Mouse (Mus musculus) liver, postnatal 0 days (tissue): ENCODE results near the gene Cttn. TPM values are rescaled to one million over a fixed set of nuclear protein-coding genes. Genes with fewer than 3 reads are reported as not detected.

ENCODE experiments used
- ATAC-seq: fragments of 200-750 bp; cut with Nextera tagmentation; 2 replicates; pipeline ENCODE4 v1.8.0; 2017; ENCODE audit warnings: mild to moderate bottlenecking, moderate library complexity
- DNase-seq: peaks from one replicate; pipeline ENCODE4 v3.0.0-alpha.2; 2016
- H3K27ac ChIP-seq: fragments of 300-500 bp; sonication (generic); 2 replicates; pipeline ENCODE4 v1.5.1; 2014; ENCODE audit warnings: antibody characterized with exemption, moderate library complexity, mild to moderate bottlenecking, low read depth
- H3K27me3 ChIP-seq: fragments of 300-500 bp; sonication (generic); 2 replicates; pipeline ENCODE4 v1.6.1; 2014; ENCODE audit warnings: low read length, control low read depth, mixed read lengths; ENCODE audit not compliant: insufficient read depth
- H3K36me3 ChIP-seq: fragments of 300-500 bp; sonication (generic); replicated peaks from 2 replicates; pipeline ENCODE4 v1.6.1; 2014; ENCODE audit warnings: mild to moderate bottlenecking, control low read depth, low read length, moderate library complexity, mixed read lengths; ENCODE audit not compliant: insufficient read depth
- H3K4me1 ChIP-seq: fragments of 300-500 bp; sonication (generic); 2 replicates; pipeline ENCODE4 v1.6.1; 2014; ENCODE audit warnings: antibody characterized with exemption, mild to moderate bottlenecking, control low read depth; ENCODE audit not compliant: insufficient read depth
- H3K4me2 ChIP-seq: fragments of 300-500 bp; sonication (generic); 2 replicates; pipeline ENCODE4 v1.6.1; 2014; ENCODE audit warnings: low read depth, mild to moderate bottlenecking, low read length, moderate library complexity, mixed read lengths
- H3K4me3 ChIP-seq: fragments of 300-500 bp; sonication (generic); 2 replicates; pipeline ENCODE4 v1.5.1; 2014; ENCODE audit warnings: low read depth, low read length
- H3K9ac ChIP-seq: fragments of 300-500 bp; sonication (generic); replicated peaks from 2 replicates; pipeline ENCODE4 v1.6.1; 2014; ENCODE audit warnings: mild to moderate bottlenecking, moderate library complexity
- H3K9me3 ChIP-seq: fragments of 300-500 bp; sonication (generic); 2 replicates; pipeline ENCODE4 v1.6.1; 2016; ENCODE audit warnings: mild to moderate bottlenecking, control low read depth, low read length, mixed read lengths
- CTCF ChIP-seq: sonication (generic); IDR thresholded peaks from 2 replicates; pipeline ENCODE4 v1.5.1; 2016; ENCODE audit warnings: antibody characterized with exemption, low read depth
- EP300 ChIP-seq: IDR thresholded peaks from 2 replicates; pipeline ENCODE4 v1.6.1; 2016; ENCODE audit warnings: antibody characterized with exemption, low read depth, mild to moderate bottlenecking
- WGBS: fragments of 180-500 bp; shearing (Covaris S2); extraction: QIAGEN DNeasy Blood & Tissue Kit; methylation state at CpG from one replicate; pipeline ENCODE4 v1.1.7; 2014; ENCODE audit not compliant: insufficient replicate concordance; 5-methylcytosine and 5-hydroxymethylcytosine counted together
- polyA plus RNA-seq: library from polyadenylated mRNA; unstranded; fragments of >200 nt; fragmentation: Nextera tagmentation; extraction: Ambion mirVana; gene quantifications from 2 replicates; pipeline ENCODE4 v1.2.1, GENCODE M21; 2015

Cttn gene
- polyA plus RNA-seq, 1 experiment from 2014 or later = 29.0 TPM

DNA sequence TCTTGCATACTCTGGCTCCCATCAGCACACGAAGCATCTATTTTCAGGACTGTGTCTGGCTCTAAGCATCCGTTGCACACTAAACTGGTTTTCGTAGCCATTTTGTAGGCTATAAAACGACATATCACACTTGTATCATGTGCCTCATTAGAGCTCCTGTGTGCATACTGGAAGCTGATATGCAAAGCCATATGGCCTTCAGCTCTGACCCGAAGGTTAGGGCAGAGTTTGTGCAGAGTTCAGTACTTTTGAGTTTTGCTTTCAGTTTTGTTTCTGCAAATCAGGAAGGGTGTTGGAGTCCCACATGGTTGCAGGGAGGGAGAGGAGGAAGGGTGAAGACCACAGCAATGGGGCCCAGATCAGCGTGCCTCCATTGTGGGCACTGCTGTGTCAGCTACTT is 79.1 kb downstream of the Cttn start:
- no peak for DNase-seq

DNA sequence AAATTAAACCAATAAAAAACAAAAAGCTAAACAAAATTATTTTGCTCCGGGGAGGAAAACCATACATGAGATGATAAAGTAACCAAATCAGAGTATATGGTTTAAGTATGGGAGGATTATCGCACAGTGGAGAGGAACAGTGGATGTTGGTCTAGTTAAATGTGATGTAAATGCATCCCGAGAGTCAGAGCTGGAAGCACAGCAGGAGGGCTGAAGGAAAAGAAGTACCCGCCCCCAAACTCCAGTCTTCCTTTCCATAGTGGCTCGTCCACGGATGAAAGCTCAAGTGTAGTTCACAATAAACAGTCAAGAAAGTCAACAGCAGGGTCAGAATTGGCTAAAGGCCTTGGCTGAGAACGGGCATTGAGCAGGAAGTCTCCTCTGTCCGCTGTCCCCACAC is 80.1 kb downstream of the Cttn start:
- Histone ChIP-seq H3K9me3 (no peaks in the 10 kb centered on the region), H3K4me3 (no peak overlapping the region), H3K4me1 (no peaks in the 10 kb centered on the region), H3K4me2 (no peak overlapping the region), H3K9ac (no peak overlapping the region), H3K36me3 (no peaks in the 10 kb centered on the region), H3K27ac (no peak overlapping the region), H3K27me3 (no peaks in the 10 kb centered on the region)
- ATAC-seq = no peak
- 69% methylated on average over 8 of the region's 8 CpGs for WGBS
- TF ChIP-seq CTCF (no peak), EP300 (no peak)
- DNase-seq = no peak

More for the DNA sequence above, 79.1 kb downstream of the Cttn start:
- H3K4me3 ChIP-seq = no peak overlapping the region
- H3K27ac ChIP-seq = no peak overlapping the region
- 65% methylated on average over 6 of the region's 6 CpGs for WGBS
- no peak overlapping the region for H3K9ac ChIP-seq
- ATAC-seq = no peak
- H3K4me2 ChIP-seq = no peak overlapping the region
- H3K4me1 ChIP-seq = no peaks in the 10 kb centered on the region
- no peaks in the 10 kb centered on the region for H3K36me3 ChIP-seq
- no peak for TF ChIP-seq CTCF
- no peak for TF ChIP-seq EP300
- H3K27me3 ChIP-seq = no peaks in the 10 kb centered on the region
- H3K9me3 ChIP-seq = no peaks in the 10 kb centered on the region

DNA sequence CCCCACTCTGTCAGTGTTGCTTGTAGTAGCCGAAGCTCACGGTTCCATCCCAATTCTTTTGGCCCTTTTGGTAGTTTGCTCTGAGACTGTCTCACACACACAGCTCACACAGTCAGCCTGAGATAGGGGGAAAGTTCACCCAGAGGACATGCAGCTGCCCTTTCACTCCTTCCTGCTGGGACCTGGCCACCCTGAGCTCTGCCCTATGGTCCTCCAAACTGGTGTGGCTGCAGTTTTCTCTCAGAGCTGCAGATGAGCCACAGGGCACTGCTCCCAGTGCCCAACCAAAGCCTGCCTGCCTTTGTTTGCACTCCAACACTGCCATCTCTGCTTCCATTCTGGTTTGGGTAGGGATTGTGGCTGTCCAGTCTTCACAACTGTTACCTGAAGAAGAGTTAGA is 81.1 kb downstream of the Cttn start:
- no peak overlapping the region for H3K9ac ChIP-seq
- no peaks in the 10 kb centered on the region for H3K9me3 ChIP-seq
- no peaks in the 10 kb centered on the region for H3K36me3 ChIP-seq
- WGBS = 82% methylated on average over 2 of the region's 2 CpGs
- ATAC-seq (no peak), DNase-seq (no peak)
- H3K4me3 ChIP-seq = no peak overlapping the region
- no peaks in the 10 kb centered on the region for H3K4me1 ChIP-seq
- no peak overlapping the region for H3K27ac ChIP-seq
- no peak for TF ChIP-seq EP300
- TF ChIP-seq CTCF = no peak
- H3K4me2 ChIP-seq = no peak overlapping the region
- H3K27me3 ChIP-seq = no peaks in the 10 kb centered on the region

DNA sequence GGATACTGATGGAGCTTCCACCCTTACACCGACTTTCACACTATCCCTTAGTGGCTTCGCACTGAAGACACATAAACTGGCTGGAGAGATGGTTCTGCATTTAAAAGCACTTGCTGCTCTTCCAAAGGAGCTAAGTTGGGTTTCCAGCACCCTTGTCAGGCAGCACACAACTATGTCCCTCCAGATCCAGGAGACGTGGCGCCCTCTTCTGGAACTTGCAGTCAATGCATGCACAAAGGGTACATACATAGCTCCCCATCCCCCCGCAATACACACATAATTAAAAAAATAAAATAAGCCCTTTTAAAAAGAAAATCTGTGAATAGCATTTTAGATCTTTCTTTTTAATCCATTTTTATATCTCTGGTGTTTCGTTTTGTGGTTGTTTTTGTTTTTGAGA is 83.3 kb downstream of the Cttn start:
- H3K27ac ChIP-seq = no peak overlapping the region
- no peak overlapping the region for H3K4me2 ChIP-seq
- DNase-seq = no peak
- H3K4me3 ChIP-seq = no peak overlapping the region
- H3K27me3 ChIP-seq = no peaks in the 10 kb centered on the region
- no peaks in the 10 kb centered on the region for H3K4me1 ChIP-seq
- no peaks in the 10 kb centered on the region for H3K9me3 ChIP-seq
- 80% methylated on average over 6 of the region's 6 CpGs for WGBS
- no peaks in the 10 kb centered on the region for H3K36me3 ChIP-seq
- ATAC-seq = no peak
- TF ChIP-seq CTCF (peak; percentile 21; the same call in 1 of the 2 replicates), EP300 (no peak)
- no peak overlapping the region for H3K9ac ChIP-seq

Other genes starting within 250 kb of the Cttn start
- 7.1 and 8.2 TPM in 2 replicates for gene Ppfia1, start 82.7 kb upstream of the Cttn start, polyA plus RNA-seq
- gene Fadd, start 111.5 kb upstream of the Cttn start, polyA plus RNA-seq = 4.1 TPM in 2 replicates